Mouse (Mus musculus) MEL (cell line): Measurements from ENCODE around the gene Slc12a6. TPM values are rescaled to one million over a fixed set of nuclear protein-coding genes. Genes with fewer than 3 reads are reported as not detected.
A peak's percentile ranks its signal among the peaks of the same experiment; 100 is the strongest.

ENCODE experiments used
- DNase-seq: peaks from one replicate; pipeline ENCODE4 v3.0.0; 2011; ENCODE audit warnings: low read depth, low spot score
- H3K27ac ChIP-seq: 2 replicates; pipeline ENCODE4 v1.5.1; 2012; ENCODE audit warnings: low read depth, mild to moderate bottlenecking, control low read depth, low read length, moderate library complexity; ENCODE audit not compliant: control insufficient read depth
- H3K27me3 ChIP-seq, 2 experiments: fragments of 150-350 bp in 1 of 2; sonication (generic) in 1 of 2; 2 replicates each; pipeline ENCODE4 v1.6.1; 2012; ENCODE audit warnings: low read length in 2 of 2, mild to moderate bottlenecking in 2 of 2, improper control_type of control experiment in 1 of 2, moderate library complexity in 1 of 2; ENCODE audit not compliant: insufficient read depth in 2 of 2, control insufficient read depth in 1 of 2
- H3K36me3 ChIP-seq, 2 experiments: 2 replicates each; pipeline ENCODE4 v1.6.1; 2012 to 2014; ENCODE audit warnings: low read length in 2 of 2, improper control_type of control experiment in 1 of 2, inconsistent platforms in 1 of 2, mild to moderate bottlenecking in 1 of 2; ENCODE audit not compliant: insufficient read depth in 2 of 2, control insufficient read depth in 1 of 2
- H3K4me1 ChIP-seq, 2 experiments: fragments of 150-350 bp in 1 of 2; sonication (generic) in 1 of 2; 2 replicates each; pipeline ENCODE4 v1.6.1; 2012; ENCODE audit warnings: low read length in 2 of 2, improper control_type of control experiment in 1 of 2, mild to moderate bottlenecking in 1 of 2; ENCODE audit not compliant: insufficient read depth in 2 of 2, control insufficient read depth in 1 of 2
- H3K4me3 ChIP-seq, 2 experiments: fragments of 150-350 bp in 1 of 2; sonication (generic) in 1 of 2; 2 replicates each; pipeline ENCODE4 v1.5.1; 2012; ENCODE audit warnings: low read depth in 2 of 2, low read length in 2 of 2, mild to moderate bottlenecking in 2 of 2, moderate library complexity in 2 of 2, control low read depth in 1 of 2, improper control_type of control experiment in 1 of 2; ENCODE audit not compliant: control insufficient read depth in 1 of 2, insufficient read depth in 1 of 2
- H3K79me2 ChIP-seq: 2 replicates; pipeline ENCODE4 v1.6.1; 2012; ENCODE audit warnings: mild to moderate bottlenecking, low read length, moderate library complexity; ENCODE audit not compliant: control insufficient read depth, poor library complexity, insufficient read depth
- H3K9ac ChIP-seq: 2 replicates; pipeline ENCODE4 v1.6.1; 2012; ENCODE audit warnings: low read depth, mild to moderate bottlenecking, control low read depth, low read length, moderate library complexity; ENCODE audit not compliant: control insufficient read depth, poor library complexity, severe bottlenecking
- H3K9me3 ChIP-seq: fragments of 150-350 bp; sonication (generic); replicated peaks from 2 replicates; pipeline ENCODE4 v1.6.1; 2012; ENCODE audit warnings: mild to moderate bottlenecking, low read length, improper control_type of control experiment, moderate library complexity; ENCODE audit not compliant: insufficient read depth
- BHLHE40 ChIP-seq: IDR thresholded peaks from 2 replicates; pipeline ENCODE4 v1.6.1; 2012; ENCODE audit warnings: low read depth, mild to moderate bottlenecking, inconsistent platforms, low read length, improper control_type of control experiment, borderline replicate concordance
- CHD2 ChIP-seq: IDR thresholded peaks from 2 replicates; pipeline ENCODE4 v1.6.1; 2011; ENCODE audit warnings: low read length, improper control_type of control experiment
- CTCF ChIP-seq, 3 experiments: IDR thresholded peaks in 2 of 3; conservative IDR thresholded peaks in 1 of 3; 2 replicates each; pipeline ENCODE4 v1.5.1; 2011 to 2012; ENCODE audit warnings: low read length in 3 of 3, low read depth in 2 of 3, mild to moderate bottlenecking in 2 of 3, improper control_type of control experiment in 1 of 3, inconsistent platforms in 1 of 3, mixed read lengths in 1 of 3, moderate library complexity in 1 of 3; ENCODE audit not compliant: control insufficient read depth in 1 of 3, insufficient read depth in 1 of 3, poor library complexity in 1 of 3, severe bottlenecking in 1 of 3
- ELF1 ChIP-seq: IDR thresholded peaks from 2 replicates; pipeline ENCODE4 v1.6.1; 2014; ENCODE audit warnings: low read depth, mild to moderate bottlenecking, inconsistent platforms, low read length, improper control_type of control experiment, moderate library complexity
- EP300 ChIP-seq, 2 experiments: IDR thresholded peaks; 2 replicates each; pipeline ENCODE4 v1.6.1; 2011; ENCODE audit warnings: improper control_type of control experiment in 2 of 2, low read length in 2 of 2, low read depth in 1 of 2, mild to moderate bottlenecking in 1 of 2
- ETS1 ChIP-seq: IDR thresholded peaks from 2 replicates; pipeline ENCODE4 v1.6.1; 2012; ENCODE audit warnings: low read depth, mild to moderate bottlenecking, inconsistent platforms, low read length, improper control_type of control experiment, moderate library complexity
- GABPA ChIP-seq: IDR thresholded peaks from 2 replicates; pipeline ENCODE4 v1.6.1; 2012; ENCODE audit warnings: low read depth, mild to moderate bottlenecking, inconsistent platforms, low read length, improper control_type of control experiment, moderate library complexity
- GATA1 ChIP-seq: IDR thresholded peaks from 2 replicates; pipeline ENCODE4 v1.6.1; 2011; ENCODE audit warnings: low read depth, low read length, improper control_type of control experiment
- HCFC1 ChIP-seq: IDR thresholded peaks from 2 replicates; pipeline ENCODE4 v1.6.1; 2012; ENCODE audit warnings: low read depth, mild to moderate bottlenecking, inconsistent platforms, low read length, improper control_type of control experiment, moderate library complexity
- JUND ChIP-seq: IDR thresholded peaks from 2 replicates; pipeline ENCODE4 v1.6.1; 2011; ENCODE audit warnings: low read depth, mild to moderate bottlenecking, improper control_type of control experiment, low read length
- KAT2A ChIP-seq: conservative IDR thresholded peaks from 2 replicates; pipeline ENCODE4 v1.6.1; 2012; ENCODE audit warnings: low read depth, low read length, improper control_type of control experiment, inconsistent platforms
- MAFK ChIP-seq: IDR thresholded peaks from 2 replicates; pipeline ENCODE4 v1.6.1; 2011; ENCODE audit warnings: low read depth, mild to moderate bottlenecking, low read length, improper control_type of control experiment, borderline replicate concordance
- MAX ChIP-seq: IDR thresholded peaks from 2 replicates; pipeline ENCODE4 v1.6.1; 2011; ENCODE audit warnings: low read length, improper control_type of control experiment
- MAZ ChIP-seq: IDR thresholded peaks from 2 replicates; pipeline ENCODE4 v1.6.1; 2012; ENCODE audit warnings: low read depth, mild to moderate bottlenecking, inconsistent platforms, low read length, improper control_type of control experiment
- MXI1 ChIP-seq: IDR thresholded peaks from 2 replicates; pipeline ENCODE4 v1.6.1; 2011; ENCODE audit warnings: mild to moderate bottlenecking, low read depth, low read length, improper control_type of control experiment
- MYB ChIP-seq: IDR thresholded peaks from 2 replicates; pipeline ENCODE4 v1.6.1; 2011; ENCODE audit warnings: mild to moderate bottlenecking, low read depth, low read length, improper control_type of control experiment
- MYC ChIP-seq: IDR thresholded peaks from 2 replicates; pipeline ENCODE4 v1.6.1; 2011; ENCODE audit warnings: low read depth, mild to moderate bottlenecking, low read length, improper control_type of control experiment, moderate library complexity
- NELFE ChIP-seq: IDR thresholded peaks from 2 replicates; pipeline ENCODE4 v1.6.1; 2011; ENCODE audit warnings: low read depth, low read length, improper control_type of control experiment
- NRF1 ChIP-seq: IDR thresholded peaks from 2 replicates; pipeline ENCODE4 v1.6.1; 2014; ENCODE audit warnings: low read depth, mild to moderate bottlenecking, inconsistent platforms, low read length, improper control_type of control experiment, moderate library complexity; ENCODE audit not compliant: poor library complexity, insufficient read depth, severe bottlenecking
- POLR2A ChIP-seq, 2 experiments: IDR thresholded peaks; 2 replicates each; pipeline ENCODE4 v1.6.1; 2011 to 2012; ENCODE audit warnings: low read length in 2 of 2, mild to moderate bottlenecking in 2 of 2, control low read depth in 1 of 2, improper control_type of control experiment in 1 of 2, low read depth in 1 of 2, moderate library complexity in 1 of 2; ENCODE audit not compliant: control insufficient read depth in 1 of 2, insufficient read depth in 1 of 2, poor library complexity in 1 of 2
- POLR2AphosphoS2 ChIP-seq: IDR thresholded peaks from 2 replicates; pipeline ENCODE4 v1.6.1; 2011; ENCODE audit warnings: low read length, improper control_type of control experiment
- POLR2AphosphoS5 ChIP-seq: IDR thresholded peaks from 2 replicates; pipeline ENCODE4 v1.6.1; 2012; ENCODE audit warnings: low read depth, borderline replicate concordance, mild to moderate bottlenecking, inconsistent platforms, low read length, moderate library complexity, mixed read lengths
- RAD21 ChIP-seq: IDR thresholded peaks from 2 replicates; pipeline ENCODE4 v1.6.1; 2011; ENCODE audit warnings: mild to moderate bottlenecking, low read depth, low read length, improper control_type of control experiment
- RCOR1 ChIP-seq: IDR thresholded peaks from 2 replicates; pipeline ENCODE4 v1.6.1; 2012; ENCODE audit warnings: low read depth, mild to moderate bottlenecking, inconsistent platforms, low read length, improper control_type of control experiment
- SIN3A ChIP-seq: IDR thresholded peaks from 2 replicates; pipeline ENCODE4 v1.6.1; 2012; ENCODE audit warnings: low read length, improper control_type of control experiment, inconsistent platforms
- SMC3 ChIP-seq: IDR thresholded peaks from 2 replicates; pipeline ENCODE4 v1.6.1; 2011; ENCODE audit warnings: low read depth, low read length, improper control_type of control experiment
- TBP ChIP-seq: IDR thresholded peaks from 2 replicates; pipeline ENCODE4 v1.8.0; 2011; ENCODE audit warnings: low read depth, low read length, improper control_type of control experiment
- TCF12 ChIP-seq: IDR thresholded peaks from 2 replicates; pipeline ENCODE4 v1.6.1; 2014; ENCODE audit warnings: low read depth, mild to moderate bottlenecking, inconsistent platforms, low read length, improper control_type of control experiment, moderate library complexity
- UBTF ChIP-seq: IDR thresholded peaks from 2 replicates; pipeline ENCODE4 v1.6.1; 2012; ENCODE audit warnings: low read depth, mild to moderate bottlenecking, inconsistent platforms, low read length, improper control_type of control experiment, moderate library complexity, borderline replicate concordance; ENCODE audit not compliant: insufficient read depth
- USF1 ChIP-seq: IDR thresholded peaks from 2 replicates; pipeline ENCODE4 v1.6.1; 2014; ENCODE audit warnings: low read depth, mild to moderate bottlenecking, inconsistent platforms, low read length, improper control_type of control experiment, moderate library complexity
- USF2 ChIP-seq, 2 experiments: IDR thresholded peaks; 2 replicates each; pipeline ENCODE4 v1.6.1; 2011 to 2012; ENCODE audit warnings: improper control_type of control experiment in 2 of 2, low read length in 2 of 2, borderline replicate concordance in 1 of 2, inconsistent platforms in 1 of 2, low read depth in 1 of 2, mild to moderate bottlenecking in 1 of 2; ENCODE audit not compliant: insufficient read depth in 1 of 2
- ZC3H11A ChIP-seq: IDR thresholded peaks from 2 replicates; pipeline ENCODE4 v1.6.1; 2012; ENCODE audit warnings: low read depth, mild to moderate bottlenecking, inconsistent platforms, low read length, improper control_type of control experiment
- ZKSCAN1 ChIP-seq: IDR thresholded peaks from 2 replicates; pipeline ENCODE4 v1.6.1; 2012; ENCODE audit warnings: low read depth, mild to moderate bottlenecking, inconsistent platforms, low read length, improper control_type of control experiment, moderate library complexity
- ZMIZ1 ChIP-seq: IDR thresholded peaks from 2 replicates; pipeline ENCODE4 v1.6.1; 2012; ENCODE audit warnings: low read depth, mild to moderate bottlenecking, inconsistent platforms, low read length, improper control_type of control experiment, moderate library complexity
- ZNF384 ChIP-seq: IDR thresholded peaks from 2 replicates; pipeline ENCODE4 v1.6.1; 2012; ENCODE audit warnings: low read depth, mild to moderate bottlenecking, inconsistent platforms, low read length, improper control_type of control experiment
- polyA plus RNA-seq, 2 experiments: library from polyadenylated mRNA; stranded (reverse) in 1 of 2; unstranded in 1 of 2; fragments of >175 nt in 1 of 2; fragments of >200 nt in 1 of 2; gene quantifications; 2 replicates each; pipeline versions ENCODE4 v1.2.1 to v1.2.4; 2012; ENCODE audit warnings: low replicate concordance in 2 of 2, low read depth in 1 of 2; ENCODE audit not compliant: insufficient read length in 2 of 2, insufficient read depth in 1 of 2, missing spikeins in 1 of 2
- total RNA-seq: library from RNA; depleted of rRNA; stranded (reverse); fragments of 300-350 nt; gene quantifications from 2 replicates; pipeline ENCODE4 v1.2.3, GENCODE M21; 2012

Gene Slc12a6
- total and polyA plus RNA-seq, 3 experiments = 20.4 to 21.2 TPM; not detected in 1

GRCm38 (mm10) chr2:112367726-112368673, 102.4 kb downstream of the Slc12a6 start, which contains the start of gene Emc4:
Emc4 (minus strand) TSS chr2:112368027.
- H3K79me2 ChIP-seq = peaks cover 20% of the 10 kb centered on the region
- peak within 1 kb of the TSS; percentile 84 to 92 for H3K4me3 ChIP-seq
- H3K27ac ChIP-seq = peak within 1 kb of the TSS; percentile 93
- H3K9me3 ChIP-seq = no peaks in the 10 kb centered on the region
- peak within 1 kb of the TSS; percentile 86 for H3K9ac ChIP-seq
- H3K4me1 ChIP-seq = peaks cover 9% of the 10 kb centered on the region in 2 experiments
- DNase-seq = peak; percentile 99
- H3K36me3 ChIP-seq = peaks cover 7 to 15% of the 10 kb centered on the region in 2 experiments
- H3K27me3 ChIP-seq = no peaks in the 10 kb centered on the region
- peak; percentile 96 for TF ChIP-seq MYC
- no peak for TF ChIP-seq CTCF (IDR thresholded peaks at IDR 0.05 in 2 of 3, conservative IDR thresholded peaks at IDR 0.05 in 1 of 3; ENCODE audit: control insufficient read depth in 1 of 3, insufficient read depth in 1 of 3, low read depth in 2 of 3, low read length in 3 of 3, poor library complexity in 1 of 3, severe bottlenecking in 1 of 3)
- no peak; the same call in 1 of the 2 replicates for TF ChIP-seq SMC3
- TF ChIP-seq GABPA = no peak
- TF ChIP-seq BHLHE40 = 0 out of 2 replicates have a peak, but pooled peaks have one; percentile 6
- TF ChIP-seq RAD21 = no peak; the same call in 1 of the 2 replicates
- 0 out of 2 replicates have a peak, but pooled peaks have one; percentile 33 for TF ChIP-seq ETS1
- TF ChIP-seq UBTF = no peak
- no peak for TF ChIP-seq ZC3H11A
- peak; percentile 98 for TF ChIP-seq ZMIZ1
- TF ChIP-seq KAT2A = peak; percentile 69
- TF ChIP-seq MAX = peak; percentile 86
- TF ChIP-seq ZNF384 = no peak
- no peak for TF ChIP-seq USF1
- 0 out of 2 replicates have a peak, but pooled peaks have one; percentile 45 for TF ChIP-seq JUND
- TF ChIP-seq NRF1 = 0 out of 2 replicates have a peak, but pooled peaks have one; percentile 14
- TF ChIP-seq CHD2 = peak; percentile 42; the same call in 1 of the 2 replicates
- TF ChIP-seq MAZ = no peak
- peak; percentile 99 for TF ChIP-seq POLR2AphosphoS2
- peak; percentile 79; the same call in 1 of the 2 replicates for TF ChIP-seq POLR2AphosphoS5
- peak; percentile 80 for TF ChIP-seq TCF12
- no peak for TF ChIP-seq ZKSCAN1
- peak; percentile 99 for TF ChIP-seq NELFE
- no peak for TF ChIP-seq MAFK
- TF ChIP-seq ELF1 = peak; percentile 97
- TF ChIP-seq MXI1 = peak; percentile 96
- TF ChIP-seq HCFC1 = peak; percentile 95
- TF ChIP-seq TBP = peak; percentile 98
- TF ChIP-seq EP300 (IDR thresholded peaks at IDR 0.05; ENCODE audit: low read depth in 1 of 2, low read length in 2 of 2) = peak; percentile 33 to 39; a peak in 2 of 4 replicates
- peak; percentile 84 to 100 for TF ChIP-seq POLR2A (IDR thresholded peaks at IDR 0.05; ENCODE audit: control insufficient read depth in 1 of 2, insufficient read depth in 1 of 2, low read depth in 1 of 2, low read length in 2 of 2, poor library complexity in 1 of 2)
- TF ChIP-seq MYB = no peak
- peak; percentile 99 for TF ChIP-seq SIN3A
- peak; percentile 10; the same call in 1 of the 2 replicates for TF ChIP-seq GATA1
- TF ChIP-seq RCOR1 = peak; percentile 34
- TF ChIP-seq USF2 (IDR thresholded peaks at IDR 0.05; ENCODE audit: borderline replicate concordance in 1 of 2, insufficient read depth in 1 of 2, low read depth in 1 of 2, low read length in 2 of 2) = no peak
